Mouse (Mus musculus) liver, embryonic 16.5 days (tissue): ENCODE results near the gene Fbxo8. TPM values are rescaled to one million over a fixed set of nuclear protein-coding genes. Genes with fewer than 3 reads are reported as not detected.

ENCODE experiments used
- ATAC-seq: fragments of 200-750 bp; cut with Nextera tagmentation; 2 replicates; pipeline ENCODE4 v1.8.0; 2017; ENCODE audit warnings: low read depth, mild to moderate bottlenecking, moderate number of reproducible peaks, moderate library complexity
- H3K27ac ChIP-seq: fragments of 300-500 bp; sonication (generic); 2 replicates; pipeline ENCODE4 v1.5.1; 2014; ENCODE audit warnings: mild to moderate bottlenecking, low read length
- H3K27me3 ChIP-seq: fragments of 300-500 bp; sonication (generic); 2 replicates; pipeline ENCODE4 v1.6.1; 2014; ENCODE audit warnings: low read depth, low read length, mixed read lengths; ENCODE audit not compliant: control insufficient read depth, insufficient read depth
- H3K36me3 ChIP-seq: fragments of 300-500 bp; sonication (generic); 2 replicates; pipeline ENCODE4 v1.6.1; 2014; ENCODE audit warnings: mild to moderate bottlenecking; ENCODE audit not compliant: control insufficient read depth, insufficient read depth
- H3K4me1 ChIP-seq: fragments of 300-500 bp; sonication (generic); 2 replicates; pipeline ENCODE4 v1.6.1; 2014; ENCODE audit warnings: low read depth, low read length, mixed read lengths; ENCODE audit not compliant: control insufficient read depth
- H3K4me2 ChIP-seq: fragments of 300-500 bp; sonication (generic); 2 replicates; pipeline ENCODE4 v1.6.1; 2014; ENCODE audit warnings: low read depth, low read length, mixed read lengths
- H3K4me3 ChIP-seq: fragments of 300-500 bp; sonication (generic); 2 replicates; pipeline ENCODE4 v1.5.1; 2014; ENCODE audit warnings: low read depth, mild to moderate bottlenecking, low read length
- H3K9ac ChIP-seq: fragments of 300-500 bp; sonication (generic); 2 replicates; pipeline ENCODE4 v1.6.1; 2014; ENCODE audit warnings: low read depth, low read length
- H3K9me3 ChIP-seq: fragments of 300-500 bp; sonication (generic); replicated peaks from 2 replicates; pipeline ENCODE4 v1.6.1; 2016; ENCODE audit warnings: low read length; ENCODE audit not compliant: control insufficient read depth
- WGBS: fragments of 180-500 bp; shearing (Covaris S2); extraction: QIAGEN DNeasy Blood & Tissue Kit; methylation state at CpG from one replicate; pipeline ENCODE4 v1.1.7; 2014; ENCODE audit not compliant: insufficient replicate concordance; 5-methylcytosine and 5-hydroxymethylcytosine counted together
- polyA plus RNA-seq: library from polyadenylated mRNA; unstranded; fragments of >200 nt; fragmentation: Nextera tagmentation; extraction: Ambion mirVana; gene quantifications from 2 replicates; pipeline ENCODE4 v1.2.1, GENCODE M21; 2015

Gene Fbxo8
- polyA plus RNA-seq, 1 experiment from 2014 or later, result 35.4 TPM

DNA sequence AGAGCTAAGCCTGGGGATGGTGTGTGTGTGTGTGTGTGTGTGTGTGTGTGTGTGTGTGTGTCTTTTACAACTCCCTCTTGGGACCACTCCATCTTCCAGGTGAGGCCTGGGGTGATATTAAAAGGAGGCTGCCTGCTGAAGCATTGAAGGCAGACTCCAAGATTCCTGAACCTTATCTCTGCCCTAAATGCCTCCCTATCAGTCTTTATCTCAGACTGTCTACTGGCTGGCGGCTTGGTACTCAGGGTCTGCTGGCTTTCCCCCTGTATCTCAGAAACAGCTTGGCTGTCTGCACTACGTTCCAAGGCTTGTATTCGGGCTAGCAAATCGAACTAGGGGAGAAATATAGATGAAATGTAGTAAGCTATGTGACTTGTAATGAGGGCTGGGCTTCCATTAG lies 68.2 kb downstream of the Fbxo8 start:
- Histone ChIP-seq H3K9me3 (no peaks in the 10 kb centered on the region), H3K27ac (no peak overlapping the region), H3K4me3 (no peak overlapping the region), H3K4me2 (no peak overlapping the region), H3K27me3 (peaks cover 32% of the 10 kb centered on the region), H3K36me3 (no peaks in the 10 kb centered on the region), H3K4me1 (peaks cover 2% of the 10 kb centered on the region), H3K9ac (no peak overlapping the region)
- ATAC-seq, result no peak
- WGBS, result 14% methylated on average over 4 of the region's 4 CpGs

- H3K4me2 ChIP-seq, result no peak overlapping the region
- no peak for ATAC-seq
- no peak overlapping the region for H3K9ac ChIP-seq
- no peak overlapping the region for H3K27ac ChIP-seq
- 18% methylated on average over 9 of the region's 9 CpGs for WGBS
- H3K27me3 ChIP-seq, result peaks cover 36% of the 10 kb centered on the region
- peaks cover 2% of the 10 kb centered on the region for H3K4me1 ChIP-seq
- H3K9me3 ChIP-seq, result no peaks in the 10 kb centered on the region
- no peaks in the 10 kb centered on the region for H3K36me3 ChIP-seq
- H3K4me3 ChIP-seq, result no peak overlapping the region
These were observed 68.7 kb downstream of the Fbxo8 start for GRCm38 (mm10) chr8:56619571-56619970.

GRCm38 (mm10) chr8:56620691-56621090 lies 69.8 kb downstream of the Fbxo8 start:
- Histone ChIP-seq H3K36me3 (no peaks in the 10 kb centered on the region), H3K4me1 (peaks cover 2% of the 10 kb centered on the region), H3K9me3 (no peaks in the 10 kb centered on the region), H3K4me3 (no peak overlapping the region; the same call in 1 of the 2 replicates), H3K27ac (no peak overlapping the region), H3K9ac (no peak overlapping the region), H3K4me2 (peak overlapping the region; percentile 24; the same call in 1 of the 2 replicates), H3K27me3 (peaks cover 36% of the 10 kb centered on the region)
- WGBS, result 6% methylated on average over 10 of the region's 10 CpGs
- no peak for ATAC-seq

DNA sequence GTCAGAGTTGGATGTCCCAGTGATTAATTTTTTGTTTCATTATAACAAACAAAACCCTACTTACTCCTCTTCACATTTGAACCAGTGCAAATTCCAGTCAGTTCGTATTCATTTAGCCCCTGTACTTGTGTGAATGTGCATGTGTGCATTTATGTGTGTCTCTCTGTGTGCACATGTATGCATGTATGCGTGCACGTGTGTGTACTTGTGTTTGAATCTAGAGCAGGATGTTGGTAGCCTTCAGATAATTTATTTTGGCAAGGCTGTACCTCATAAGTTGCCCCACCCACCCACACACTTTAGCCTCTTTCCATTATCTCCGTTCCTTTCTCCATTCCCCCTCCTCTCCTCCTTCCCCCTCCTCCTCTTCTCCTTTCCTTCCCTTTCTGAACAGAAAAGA lies 70.2 kb downstream of the Fbxo8 start:
- Histone ChIP-seq H3K4me1 (peaks cover 2% of the 10 kb centered on the region), H3K27ac (no peak overlapping the region), H3K9me3 (no peaks in the 10 kb centered on the region), H3K4me2 (0 out of 2 replicates have a peak overlapping the region, but pooled peaks have one; percentile 24), H3K27me3 (peaks cover 36% of the 10 kb centered on the region), H3K4me3 (no peak overlapping the region), H3K9ac (no peak overlapping the region), H3K36me3 (no peaks in the 10 kb centered on the region)
- no peak for ATAC-seq
- WGBS, result 17% methylated on average over 4 of the region's 4 CpGs

- H3K4me3 ChIP-seq, result no peak overlapping the region
- peaks cover 2% of the 10 kb centered on the region for H3K4me1 ChIP-seq
- no peak for ATAC-seq
- peaks cover 36% of the 10 kb centered on the region for H3K27me3 ChIP-seq
- H3K4me2 ChIP-seq, result no peak overlapping the region
- H3K9ac ChIP-seq, result no peak overlapping the region
- no peaks in the 10 kb centered on the region for H3K9me3 ChIP-seq
- H3K36me3 ChIP-seq, result no peaks in the 10 kb centered on the region
- 3% methylated on average over 18 of the region's 18 CpGs for WGBS
- no peak overlapping the region for H3K27ac ChIP-seq
These were observed 71.7 kb downstream of the Fbxo8 start for GRCm38 (mm10) chr8:56622470-56623024.

DNA sequence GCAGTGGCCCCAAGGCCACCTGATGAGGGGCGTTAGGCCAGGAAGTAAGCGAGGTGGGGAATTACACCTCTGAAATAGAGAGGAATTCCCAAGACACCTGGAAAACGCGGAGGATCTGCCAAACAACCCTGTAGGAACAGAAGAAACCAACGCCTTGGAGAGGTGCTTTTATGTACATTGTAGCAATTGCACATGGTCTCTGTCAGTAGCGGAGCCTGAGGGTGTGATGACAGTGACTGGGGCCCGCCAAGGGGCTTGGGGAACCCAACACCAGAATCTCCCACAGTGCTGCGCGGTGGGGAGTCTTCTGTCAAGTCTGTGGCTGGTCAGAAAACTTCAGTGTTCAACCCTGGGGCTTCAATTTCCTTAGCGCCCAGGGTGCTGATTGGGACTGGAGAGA lies 72.5 kb downstream of the Fbxo8 start:
- ATAC-seq, result no peak
- peaks cover 36% of the 10 kb centered on the region for H3K27me3 ChIP-seq
- WGBS, result 9% methylated on average over 10 of the region's 10 CpGs
- H3K4me2 ChIP-seq, result no peak overlapping the region
- H3K4me1 ChIP-seq, result peaks cover 2% of the 10 kb centered on the region
- H3K9me3 ChIP-seq, result no peaks in the 10 kb centered on the region
- no peak overlapping the region for H3K27ac ChIP-seq
- no peak overlapping the region for H3K4me3 ChIP-seq
- no peaks in the 10 kb centered on the region for H3K36me3 ChIP-seq
- H3K9ac ChIP-seq, result no peak overlapping the region

GRCm38 (mm10) chr8:56629160-56629559 lies 78.3 kb downstream of the Fbxo8 start:
- ATAC-seq, result no peak
- Histone ChIP-seq H3K27me3 (peaks cover 3% of the 10 kb centered on the region; the same call in 1 of the 2 replicates), H3K27ac (no peak overlapping the region), H3K9me3 (no peaks in the 10 kb centered on the region), H3K9ac (no peak overlapping the region), H3K36me3 (no peaks in the 10 kb centered on the region), H3K4me2 (no peak overlapping the region), H3K4me3 (no peak overlapping the region), H3K4me1 (no peaks in the 10 kb centered on the region)
- 49% methylated on average over 4 of the region's 4 CpGs for WGBS

DNA sequence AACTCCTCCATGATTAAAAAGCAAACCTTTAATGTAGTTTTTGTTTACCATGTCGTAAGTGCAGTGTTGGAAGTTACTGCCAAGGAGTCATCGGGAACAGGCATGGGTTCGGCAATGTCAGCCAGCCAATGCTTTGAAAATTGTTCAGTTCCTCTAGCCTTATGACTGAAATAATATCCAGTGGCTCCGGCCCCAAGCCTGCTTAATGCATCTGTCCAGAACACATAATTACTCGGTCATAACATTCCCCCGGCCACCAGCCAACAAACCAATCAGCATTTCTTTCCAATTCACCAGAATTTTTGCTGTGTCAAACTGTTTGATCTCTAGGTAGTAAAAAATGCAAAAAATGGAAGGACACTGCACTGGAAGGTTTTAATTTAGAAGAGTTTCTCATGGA lies 88.4 kb downstream of the Fbxo8 start:
- Histone ChIP-seq H3K4me3 (no peak overlapping the region), H3K4me1 (no peaks in the 10 kb centered on the region), H3K27me3 (no peaks in the 10 kb centered on the region), H3K36me3 (no peaks in the 10 kb centered on the region), H3K27ac (no peak overlapping the region), H3K9ac (no peak overlapping the region), H3K4me2 (no peak overlapping the region), H3K9me3 (no peaks in the 10 kb centered on the region)
- no peak for ATAC-seq
- WGBS, result 65% methylated on average over 6 of the region's 6 CpGs
